Mouse (Mus musculus): ENCODE results near the gene Naaladl1. TPM values are rescaled to one million over a fixed set of nuclear protein-coding genes. Genes with fewer than 3 reads are reported as not detected.

Naaladl1 gene
- polyA plus RNA-seq, 1 experiment from 2014 or later = 0.44 TPM

- no peak overlapping the region for H3K9ac ChIP-seq (replicated peaks; ENCODE audit: low read depth, low read length)
- H3K27me3 ChIP-seq (ENCODE audit: control insufficient read depth, insufficient read depth, low read length) = no peaks in the 10 kb centered on the region
- no peaks in the 10 kb centered on the region for H3K9me3 ChIP-seq (ENCODE audit: control insufficient read depth, low read length)
- no peak overlapping the region for H3K4me3 ChIP-seq (ENCODE audit: low read depth, low read length)
- 88% methylated on average over 5 of the region's 5 CpGs for WGBS
- H3K4me1 ChIP-seq (ENCODE audit: control insufficient read depth, insufficient read depth, low read length) = peaks cover 11% of the 10 kb centered on the region
- H3K4me2 ChIP-seq (ENCODE audit: low read depth, low read length) = no peak overlapping the region
- no peak for ATAC-seq (ENCODE audit: low read depth)
- no peak overlapping the region for H3K27ac ChIP-seq (ENCODE audit: low read depth, low read length)
- H3K36me3 ChIP-seq (ENCODE audit: control insufficient read depth, insufficient read depth, low read length) = peaks cover 18% of the 10 kb centered on the region
These were observed 31.7 kb upstream of the Naaladl1 start for GRCm38 (mm10) chr19:6073889-6074288.

- Histone ChIP-seq H3K4me2 (ENCODE audit: low read depth, low read length) (peak within 1 kb of the TSS; percentile 75), H3K9me3 (ENCODE audit: control insufficient read depth, low read length) (no peaks in the 10 kb centered on the region), H3K9ac (replicated peaks; ENCODE audit: low read depth, low read length) (peak within 1 kb of the TSS; percentile 67), H3K27me3 (ENCODE audit: control insufficient read depth, insufficient read depth, low read length) (no peaks in the 10 kb centered on the region), H3K4me1 (ENCODE audit: control insufficient read depth, insufficient read depth, low read length) (peaks cover 11% of the 10 kb centered on the region), H3K27ac (ENCODE audit: low read depth, low read length) (peak within 1 kb of the TSS; percentile 81), H3K4me3 (ENCODE audit: low read depth, low read length) (peak within 1 kb of the TSS; percentile 68), H3K36me3 (ENCODE audit: control insufficient read depth, insufficient read depth, low read length) (peaks cover 20% of the 10 kb centered on the region)
- under 1% methylated on average over 33 of the region's 33 CpGs for WGBS
- peak; percentile 89 for ATAC-seq (ENCODE audit: low read depth)
These were observed 28.8 kb upstream of the Naaladl1 start, which contains the start of gene Vps51 for GRCm38 (mm10) chr19:6076564-6077393. Gene Vps51 (minus strand): TSS chr19:6077231.

GRCm38 (mm10) chr19:6079983-6080480, 25.6 kb upstream of the Naaladl1 start, which contains the start of gene Tmem262:
Gene Tmem262 (plus strand): TSS chr19:6080033.
- ATAC-seq (ENCODE audit: low read depth) = no peak
- peaks cover 18% of the 10 kb centered on the region for H3K36me3 ChIP-seq (ENCODE audit: control insufficient read depth, insufficient read depth, low read length)
- no peak within 1 kb of the TSS for H3K4me2 ChIP-seq (ENCODE audit: low read depth, low read length)
- no peak within 1 kb of the TSS for H3K9ac ChIP-seq (replicated peaks; ENCODE audit: low read depth, low read length)
- no peak within 1 kb of the TSS for H3K4me3 ChIP-seq (ENCODE audit: low read depth, low read length)
- no peak within 1 kb of the TSS for H3K27ac ChIP-seq (ENCODE audit: low read depth, low read length)
- H3K9me3 ChIP-seq (ENCODE audit: control insufficient read depth, low read length) = no peaks in the 10 kb centered on the region
- 95% methylated on average over 12 of the region's 12 CpGs for WGBS
- H3K4me1 ChIP-seq (ENCODE audit: control insufficient read depth, insufficient read depth, low read length) = peaks cover 19% of the 10 kb centered on the region
- no peaks in the 10 kb centered on the region for H3K27me3 ChIP-seq (ENCODE audit: control insufficient read depth, insufficient read depth, low read length)

GRCm38 (mm10) chr19:6082156-6082555, 23.4 kb upstream of the Naaladl1 start, which contains the start of gene Gm28374:
Gene Gm28374 (minus strand): TSS chr19:6082256.
- Histone ChIP-seq H3K36me3 (ENCODE audit: control insufficient read depth, insufficient read depth, low read length) (peaks cover 18% of the 10 kb centered on the region), H3K9ac (replicated peaks; ENCODE audit: low read depth, low read length) (no peak within 1 kb of the TSS), H3K4me3 (ENCODE audit: low read depth, low read length) (no peak within 1 kb of the TSS), H3K9me3 (ENCODE audit: control insufficient read depth, low read length) (no peaks in the 10 kb centered on the region), H3K4me1 (ENCODE audit: control insufficient read depth, insufficient read depth, low read length) (peaks cover 14% of the 10 kb centered on the region), H3K27ac (ENCODE audit: low read depth, low read length) (no peak within 1 kb of the TSS), H3K27me3 (ENCODE audit: control insufficient read depth, insufficient read depth, low read length) (no peaks in the 10 kb centered on the region), H3K4me2 (ENCODE audit: low read depth, low read length) (no peak within 1 kb of the TSS)
- ATAC-seq (ENCODE audit: low read depth) = no peak
- 92% methylated on average over 9 of the region's 9 CpGs for WGBS

- WGBS = under 1% methylated on average over 58 of the region's 58 CpGs
These were observed 20.9 kb upstream of the Naaladl1 start, which contains the start of the genes Zfpl1 and Cdca5 for GRCm38 (mm10) chr19:6084478-6085248. Gene Zfpl1 (minus strand): TSS chr19:6084956. Gene Cdca5 (plus strand): TSS chr19:6084983.

GRCm38 (mm10) chr19:6085417-6085879, 20.1 kb upstream of the Naaladl1 start:
- Histone ChIP-seq H3K4me1 (ENCODE audit: control insufficient read depth, insufficient read depth, low read length) (peaks cover 11% of the 10 kb centered on the region), H3K27me3 (ENCODE audit: control insufficient read depth, insufficient read depth, low read length) (no peaks in the 10 kb centered on the region), H3K4me2 (ENCODE audit: low read depth, low read length) (peak overlapping the region; percentile 89), H3K9me3 (ENCODE audit: control insufficient read depth, low read length) (no peaks in the 10 kb centered on the region), H3K4me3 (ENCODE audit: low read depth, low read length) (peak overlapping the region; percentile 41), H3K27ac (ENCODE audit: low read depth, low read length) (no peak overlapping the region), H3K9ac (replicated peaks; ENCODE audit: low read depth, low read length) (no peak overlapping the region), H3K36me3 (ENCODE audit: control insufficient read depth, insufficient read depth, low read length) (peaks cover 13% of the 10 kb centered on the region)
- peak; percentile 69 for ATAC-seq (ENCODE audit: low read depth)
- WGBS = under 1% methylated on average over 17 of the region's 17 CpGs

More at GRCm38 (mm10) chr19:6084478-6085248, 20.9 kb upstream of the Naaladl1 start, which contains the start of the genes Zfpl1 and Cdca5:
- Histone ChIP-seq H3K4me1 (ENCODE audit: control insufficient read depth, insufficient read depth, low read length) (peaks cover 11% of the 10 kb centered on the region), H3K27ac (ENCODE audit: low read depth, low read length) (peak within 1 kb of the TSS; percentile 3; the same call in 1 of the 2 replicates), H3K9me3 (ENCODE audit: control insufficient read depth, low read length) (no peaks in the 10 kb centered on the region), H3K27me3 (ENCODE audit: control insufficient read depth, insufficient read depth, low read length) (no peaks in the 10 kb centered on the region), H3K9ac (replicated peaks; ENCODE audit: low read depth, low read length) (peak within 1 kb of the TSS; percentile 50), H3K4me2 (ENCODE audit: low read depth, low read length) (peak within 1 kb of the TSS; percentile 92), H3K36me3 (ENCODE audit: control insufficient read depth, insufficient read depth, low read length) (peaks cover 17% of the 10 kb centered on the region), H3K4me3 (ENCODE audit: low read depth, low read length) (peak within 1 kb of the TSS; percentile 41)
- peak; percentile 92 for ATAC-seq (ENCODE audit: low read depth)

GRCm38 (mm10) chr19:6088841-6089240, 16.7 kb upstream of the Naaladl1 start:
- H3K4me2 ChIP-seq (ENCODE audit: low read depth, low read length) = no peak overlapping the region
- no peaks in the 10 kb centered on the region for H3K36me3 ChIP-seq (ENCODE audit: control insufficient read depth, insufficient read depth, low read length)
- H3K9me3 ChIP-seq (ENCODE audit: control insufficient read depth, low read length) = no peaks in the 10 kb centered on the region
- no peaks in the 10 kb centered on the region for H3K27me3 ChIP-seq (ENCODE audit: control insufficient read depth, insufficient read depth, low read length)
- peaks cover 8% of the 10 kb centered on the region for H3K4me1 ChIP-seq (ENCODE audit: control insufficient read depth, insufficient read depth, low read length)
- no peak overlapping the region for H3K9ac ChIP-seq (replicated peaks; ENCODE audit: low read depth, low read length)
- no peak overlapping the region for H3K4me3 ChIP-seq (ENCODE audit: low read depth, low read length)
- whole genome bisulfite sequencing = 95% methylated on average over 13 of the region's 13 CpGs
- no peak for ATAC-seq (ENCODE audit: low read depth)
- no peak overlapping the region for H3K27ac ChIP-seq (ENCODE audit: low read depth, low read length)

GRCm38 (mm10) chr19:6094119-6094518, 11.5 kb upstream of the Naaladl1 start, which contains the start of gene AC131692.1:
Gene AC131692.1 (plus strand): TSS chr19:6094419.
- H3K36me3 ChIP-seq (ENCODE audit: control insufficient read depth, insufficient read depth, low read length) = no peaks in the 10 kb centered on the region
- 0 out of 2 replicates have a peak within 1 kb of the TSS, but pooled peaks have one; percentile 3 for H3K9ac ChIP-seq (replicated peaks; ENCODE audit: low read depth, low read length)
- H3K4me2 ChIP-seq (ENCODE audit: low read depth, low read length) = no peak within 1 kb of the TSS
- no peaks in the 10 kb centered on the region for H3K27me3 ChIP-seq (ENCODE audit: control insufficient read depth, insufficient read depth, low read length)
- WGBS = 96% methylated on average over 7 of the region's 7 CpGs
- no peaks in the 10 kb centered on the region for H3K4me1 ChIP-seq (ENCODE audit: control insufficient read depth, insufficient read depth, low read length)
- H3K4me3 ChIP-seq (ENCODE audit: low read depth, low read length) = no peak within 1 kb of the TSS
- H3K27ac ChIP-seq (ENCODE audit: low read depth, low read length) = no peak within 1 kb of the TSS
- no peaks in the 10 kb centered on the region for H3K9me3 ChIP-seq (ENCODE audit: control insufficient read depth, low read length)
- ATAC-seq (ENCODE audit: low read depth) = no peak

Data from neural tube, embryonic 14.5 days (tissue).